Mouse (Mus musculus): ENCODE measurements around the gene Rgs5.

- no peak for TF ChIP-seq CTCF (conservative IDR thresholded peaks at IDR 0.05; ENCODE audit: insufficient read depth, insufficient read length, low read depth, low read length)
- TF ChIP-seq POLR2A (IDR thresholded peaks at IDR 0.05; ENCODE audit: low read depth, low read length): no peak
These were observed at the start of gene Rgs5 for GRCm38 (mm10) chr1:169655256-169655655.
